Mouse (Mus musculus): ENCODE results near the gene Ssbp4. TPM values are rescaled to one million over a fixed set of nuclear protein-coding genes. Genes with fewer than 3 reads are reported as not detected.

The Ssbp4 gene
- polyA plus RNA-seq, 1 experiment from 2014 or later: 32.5 TPM

GRCm38 (mm10) chr8:70597417-70598272 lies 11.0 kb downstream of the Ssbp4 start:
- WGBS (ENCODE audit: insufficient replicate concordance): 54% methylated on average over 56 of the region's 68 CpGs
- Histone ChIP-seq H3K4me3 (ENCODE audit: low read depth, low read length) (peak overlapping the region; percentile 19; the same call in 1 of the 2 replicates), H3K36me3 (replicated peaks; ENCODE audit: insufficient read depth, low read length) (peaks cover 8% of the 10 kb centered on the region; the same call in 1 of the 2 replicates), H3K4me2 (ENCODE audit: low read depth, low read length) (peak overlapping the region; percentile 66), H3K27me3 (ENCODE audit: insufficient read depth, low read length) (no peaks in the 10 kb centered on the region), H3K4me1 (ENCODE audit: insufficient read depth) (peaks cover 39% of the 10 kb centered on the region), H3K9ac (replicated peaks) (peak overlapping the region; percentile 41; the same call in 1 of the 2 replicates), H3K27ac (ENCODE audit: low read depth) (no peak overlapping the region), H3K9me3 (ENCODE audit: low read length) (no peaks in the 10 kb centered on the region)
- ATAC-seq: no peak
- TF ChIP-seq CTCF (IDR thresholded peaks at IDR 0.05; ENCODE audit: low read depth): no peak
- DNase-seq: no peak

GRCm38 (mm10) chr8:70596775-70597416 lies 11.8 kb downstream of the Ssbp4 start:
- H3K36me3 ChIP-seq (replicated peaks; ENCODE audit: insufficient read depth, low read length): peaks cover 13% of the 10 kb centered on the region
- no peak overlapping the region for H3K27ac ChIP-seq (ENCODE audit: low read depth)
- no peaks in the 10 kb centered on the region for H3K27me3 ChIP-seq (ENCODE audit: insufficient read depth, low read length)
- peaks cover 42% of the 10 kb centered on the region for H3K4me1 ChIP-seq (ENCODE audit: insufficient read depth)
- no peak for DNase-seq
- TF ChIP-seq CTCF (IDR thresholded peaks at IDR 0.05; ENCODE audit: low read depth) (peak; percentile 30), EP300 (IDR thresholded peaks at IDR 0.05; ENCODE audit: low read depth) (no peak)
- no peak overlapping the region for H3K9ac ChIP-seq (replicated peaks)
- H3K9me3 ChIP-seq (ENCODE audit: low read length): no peaks in the 10 kb centered on the region
- H3K4me3 ChIP-seq (ENCODE audit: low read depth, low read length): no peak overlapping the region
- ATAC-seq: no peak
- no peak overlapping the region for H3K4me2 ChIP-seq (ENCODE audit: low read depth, low read length)
- WGBS (ENCODE audit: insufficient replicate concordance): 81% methylated on average over 17 of the region's 17 CpGs

- Histone ChIP-seq H3K9me3 (ENCODE audit: low read length) (no peaks in the 10 kb centered on the region), H3K4me2 (ENCODE audit: low read depth, low read length) (no peak overlapping the region), H3K27me3 (ENCODE audit: insufficient read depth, low read length) (no peaks in the 10 kb centered on the region), H3K27ac (ENCODE audit: low read depth) (no peak overlapping the region), H3K9ac (replicated peaks) (no peak overlapping the region), H3K4me1 (ENCODE audit: insufficient read depth) (peaks cover 37% of the 10 kb centered on the region), H3K36me3 (replicated peaks; ENCODE audit: insufficient read depth, low read length) (peaks cover 19% of the 10 kb centered on the region), H3K4me3 (ENCODE audit: low read depth, low read length) (no peak overlapping the region)
- no peak for DNase-seq
- 90% methylated on average over 18 of the region's 18 CpGs for WGBS (ENCODE audit: insufficient replicate concordance)
- no peak for ATAC-seq
- TF ChIP-seq CTCF (IDR thresholded peaks at IDR 0.05; ENCODE audit: low read depth) (no peak), EP300 (IDR thresholded peaks at IDR 0.05; ENCODE audit: low read depth) (no peak)
Observed at GRCm38 (mm10) chr8:70596216-70596615, 12.5 kb downstream of the Ssbp4 start.

GRCm38 (mm10) chr8:70595811-70596210 lies 12.9 kb downstream of the Ssbp4 start:
- Histone ChIP-seq H3K4me3 (ENCODE audit: low read depth, low read length) (no peak overlapping the region), H3K9me3 (ENCODE audit: low read length) (no peaks in the 10 kb centered on the region), H3K27ac (ENCODE audit: low read depth) (no peak overlapping the region), H3K36me3 (replicated peaks; ENCODE audit: insufficient read depth, low read length) (peaks cover 20% of the 10 kb centered on the region), H3K4me1 (ENCODE audit: insufficient read depth) (peaks cover 33% of the 10 kb centered on the region), H3K27me3 (ENCODE audit: insufficient read depth, low read length) (no peaks in the 10 kb centered on the region), H3K9ac (replicated peaks) (no peak overlapping the region), H3K4me2 (ENCODE audit: low read depth, low read length) (no peak overlapping the region)
- WGBS (ENCODE audit: insufficient replicate concordance): 93% methylated on average over 12 of the region's 12 CpGs
- TF ChIP-seq EP300 (IDR thresholded peaks at IDR 0.05; ENCODE audit: low read depth): no peak
- TF ChIP-seq CTCF (IDR thresholded peaks at IDR 0.05; ENCODE audit: low read depth): no peak
- DNase-seq (no peak), ATAC-seq (no peak)

- H3K4me3 ChIP-seq (ENCODE audit: low read depth, low read length): peak overlapping the region; percentile 67
- peaks cover 27% of the 10 kb centered on the region for H3K4me1 ChIP-seq (ENCODE audit: insufficient read depth)
- H3K9me3 ChIP-seq (ENCODE audit: low read length): no peaks in the 10 kb centered on the region
- H3K9ac ChIP-seq (replicated peaks): peak overlapping the region; percentile 68
- H3K36me3 ChIP-seq (replicated peaks; ENCODE audit: insufficient read depth, low read length): peaks cover 28% of the 10 kb centered on the region
- no peaks in the 10 kb centered on the region for H3K27me3 ChIP-seq (ENCODE audit: insufficient read depth, low read length)
- peak overlapping the region; percentile 99 for H3K4me2 ChIP-seq (ENCODE audit: low read depth, low read length)
- peak overlapping the region; percentile 65 for H3K27ac ChIP-seq (ENCODE audit: low read depth)
- peak; percentile 33 for ATAC-seq
- peak; percentile 57 for DNase-seq
- TF ChIP-seq CTCF (IDR thresholded peaks at IDR 0.05; ENCODE audit: low read depth) (no peak), EP300 (IDR thresholded peaks at IDR 0.05; ENCODE audit: low read depth) (no peak)
- WGBS (ENCODE audit: insufficient replicate concordance): 17% methylated on average over 70 of the region's 82 CpGs
Observed at GRCm38 (mm10) chr8:70594621-70595564, 13.8 kb downstream of the Ssbp4 start.
